Mouse (Mus musculus) 416B (cell line): Measurements from ENCODE around the gene H2-Eb1.
"Not testable (repeated sequence)": the region's sequence is repeated elsewhere in the genome, so short reads cannot be mapped to it uniquely, and the experiment has no call there.

Source experiments
- DNase-seq: peaks from one replicate; pipeline ENCODE4 v3.0.0; 2011; ENCODE audit warnings: low read depth

H2-Eb1 gene

GRCm38 (mm10) chr17:34291609-34292008 lies 14.1 kb upstream of the H2-Eb1 start:
- peak; percentile 45 for DNase-seq

DNA sequence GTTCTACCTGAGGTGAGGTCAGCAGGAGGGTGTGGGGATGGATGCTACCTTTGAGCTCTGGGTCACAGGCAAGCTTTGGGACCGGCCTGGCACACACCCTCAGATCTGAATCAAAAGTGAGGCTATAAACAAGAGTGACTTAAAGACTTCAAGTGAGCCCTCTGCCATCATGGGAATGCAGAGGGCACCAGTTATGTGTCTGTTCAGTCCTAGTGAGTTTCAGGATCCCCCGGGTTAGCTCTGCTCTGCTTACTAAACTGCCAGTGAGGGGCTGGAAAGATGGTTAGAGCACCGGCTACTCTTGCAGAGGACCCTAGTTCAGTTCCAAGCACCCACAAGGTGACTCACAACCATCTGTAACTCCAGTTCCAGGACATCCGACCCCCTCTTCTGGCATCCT lies 13.1 kb upstream of the H2-Eb1 start:
- DNase-seq, result no peak

GRCm38 (mm10) chr17:34293533-34293932 lies 12.1 kb upstream of the H2-Eb1 start:
- DNase-seq, result peak; percentile 53

DNA sequence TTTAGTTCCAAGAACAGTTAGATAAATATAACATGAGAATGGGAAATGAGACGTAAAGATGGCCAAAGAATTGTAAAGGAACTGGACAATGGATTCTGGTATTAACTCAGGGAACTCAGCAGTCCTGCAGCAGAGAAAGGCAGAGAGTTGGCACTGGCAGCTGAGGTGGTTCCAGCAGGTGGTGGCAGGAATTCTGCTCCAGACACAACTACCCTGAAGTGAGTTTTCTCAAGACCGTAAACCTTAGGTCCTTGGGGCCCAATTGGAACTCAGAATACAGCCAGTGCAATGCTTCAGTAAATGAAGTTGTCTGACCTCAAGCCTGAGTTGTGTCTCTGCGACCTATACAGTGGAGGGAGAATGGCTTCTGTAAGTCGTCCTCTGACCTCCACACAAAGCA lies 11.4 kb upstream of the H2-Eb1 start:
- DNase-seq, result no peak

DNA sequence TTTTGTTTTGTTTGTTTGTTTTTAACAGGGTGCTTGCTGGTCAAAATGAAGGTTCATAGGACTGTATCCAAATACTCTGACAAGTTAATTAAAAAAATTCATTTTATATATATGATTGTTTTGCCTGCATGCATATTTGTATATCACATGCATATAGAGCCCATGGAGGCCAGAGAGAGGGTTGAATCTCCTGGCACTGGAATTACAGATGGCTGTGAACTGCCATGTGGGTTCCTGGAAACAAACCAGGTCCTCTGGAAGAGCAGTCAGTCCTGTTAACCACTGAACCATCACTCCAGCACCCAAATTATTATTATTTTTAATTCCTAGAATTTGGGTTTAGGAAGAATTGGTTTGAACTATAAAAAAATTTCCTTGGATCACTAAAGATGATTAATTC lies 10.4 kb upstream of the H2-Eb1 start:
- no peak for DNase-seq

DNA sequence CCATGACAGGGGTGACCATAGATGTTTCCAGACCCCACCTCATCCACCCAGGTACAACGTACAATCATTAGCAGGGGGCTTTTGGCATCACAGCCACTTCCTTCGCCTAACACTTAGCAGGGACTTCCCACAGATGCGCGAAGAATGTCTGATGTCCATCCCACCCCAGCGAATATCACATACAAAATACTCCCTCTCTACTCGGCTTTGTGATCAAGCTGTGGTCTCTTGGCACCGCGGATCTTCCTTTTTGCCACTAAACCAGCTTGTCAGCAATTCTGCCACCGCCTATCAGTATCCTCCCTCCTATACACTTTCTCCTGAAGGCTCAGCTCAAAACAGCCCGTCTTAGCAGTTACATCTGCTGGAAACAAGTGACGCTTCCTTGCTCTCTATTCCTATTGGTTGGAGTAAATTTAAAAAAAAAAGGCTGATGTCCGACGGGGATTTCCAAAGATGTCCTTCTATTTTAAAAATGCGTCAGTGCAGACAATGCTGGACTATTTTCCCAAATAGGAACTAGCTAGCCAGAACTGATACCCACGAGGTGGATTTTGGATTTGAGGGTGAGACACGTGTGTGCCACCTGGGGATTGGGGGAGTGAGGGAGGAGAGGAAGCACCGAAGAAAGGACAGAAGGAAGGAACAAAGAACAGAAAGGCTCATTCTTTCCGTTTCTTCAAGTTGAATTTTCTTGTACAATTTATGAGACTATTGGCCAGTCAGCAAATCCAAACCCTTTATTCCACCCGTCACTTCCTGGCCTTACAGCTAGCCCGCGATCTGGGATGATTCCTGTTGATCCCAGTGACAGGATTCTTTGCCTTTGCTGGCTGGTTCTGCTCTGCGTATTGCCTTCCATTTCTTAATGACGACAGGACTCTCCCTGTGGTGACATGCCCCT lies 9.5 kb upstream of the H2-Eb1 start:
- no peak for DNase-seq

DNA sequence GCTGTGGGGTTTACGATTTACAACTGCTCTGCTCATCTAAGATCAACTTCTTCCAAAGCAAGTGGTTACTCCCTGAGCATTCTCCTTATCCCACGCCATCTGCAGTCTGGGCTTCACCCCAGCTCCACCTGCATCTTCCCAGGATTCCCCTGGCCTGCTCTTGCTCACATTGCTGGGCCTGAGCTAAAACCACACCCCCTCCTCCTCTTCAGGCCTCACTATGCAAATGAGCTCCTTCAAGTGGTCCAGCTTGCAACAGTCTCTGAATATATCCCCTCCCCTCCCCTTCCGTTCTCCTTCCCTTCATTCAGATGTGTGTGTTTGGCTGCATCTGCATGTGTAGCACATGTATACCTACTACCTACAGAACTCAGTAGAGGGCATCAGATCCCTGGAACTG lies 6.3 kb upstream of the H2-Eb1 start:
- no peak for DNase-seq

DNA sequence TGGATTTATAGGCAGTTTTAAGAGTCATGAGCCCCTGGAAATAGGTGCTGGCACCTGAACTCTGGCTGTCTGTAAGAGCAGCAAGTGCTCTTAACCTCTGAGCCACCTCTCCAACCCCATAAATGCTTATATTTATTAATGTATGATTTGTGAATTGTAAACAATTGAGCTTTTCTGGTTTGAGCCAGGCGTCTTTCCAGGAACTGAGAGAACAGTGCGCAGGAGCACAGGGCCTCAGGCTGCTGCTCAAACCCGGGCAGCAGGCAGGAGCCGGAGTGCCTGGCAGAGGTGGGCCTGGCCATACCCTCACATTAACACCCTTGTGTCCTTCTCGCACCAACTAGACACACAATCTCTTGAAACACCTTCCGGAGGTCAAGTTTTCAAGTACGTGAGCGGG lies 5.6 kb upstream of the H2-Eb1 start:
- no peak for DNase-seq

DNA sequence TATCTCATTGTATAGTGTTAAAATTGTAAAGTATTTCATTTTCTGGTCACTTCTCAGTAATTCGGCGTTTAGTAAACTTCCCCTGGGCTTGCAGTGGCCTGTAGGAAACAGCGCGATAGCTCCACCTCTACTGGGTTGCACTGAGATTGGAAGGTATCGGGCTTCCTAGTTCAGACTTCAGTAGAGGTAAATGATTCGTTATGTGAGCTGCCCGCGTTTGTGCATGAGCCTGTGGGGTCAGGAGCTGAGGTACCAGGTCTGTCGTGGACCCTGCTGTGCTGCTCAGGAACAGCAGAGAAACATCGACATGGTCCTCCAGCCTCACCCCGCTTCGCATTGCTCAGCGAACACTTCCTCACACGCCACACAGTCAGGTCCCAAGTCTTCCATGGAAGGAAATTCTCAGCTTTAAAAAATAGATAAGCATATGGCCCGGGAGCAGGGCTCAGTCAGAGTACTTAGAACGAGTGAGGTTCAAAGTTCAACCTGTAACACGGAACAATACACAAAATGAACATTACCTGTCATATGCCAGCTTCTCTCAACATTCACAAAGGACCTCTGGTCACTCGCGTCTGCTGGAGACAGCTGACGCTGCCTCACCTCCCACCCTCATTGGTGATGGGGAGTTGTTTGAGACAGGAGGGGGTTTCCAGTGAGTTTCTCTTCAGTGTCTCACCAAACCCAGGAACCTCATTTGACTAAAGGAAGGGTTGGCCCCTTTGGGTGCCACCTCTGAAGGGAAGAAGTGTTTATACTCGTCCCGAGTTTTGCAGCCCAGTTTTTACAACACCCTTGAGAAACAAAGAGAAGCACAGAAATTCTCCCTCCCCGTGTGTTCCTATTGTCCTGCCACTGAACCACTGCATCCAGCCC lies 4.7 kb upstream of the H2-Eb1 start:
- DNase-seq, result no peak

- no peak for DNase-seq
Measured at GRCm38 (mm10) chr17:34301670-34302190, 3.9 kb upstream of the H2-Eb1 start.

DNA sequence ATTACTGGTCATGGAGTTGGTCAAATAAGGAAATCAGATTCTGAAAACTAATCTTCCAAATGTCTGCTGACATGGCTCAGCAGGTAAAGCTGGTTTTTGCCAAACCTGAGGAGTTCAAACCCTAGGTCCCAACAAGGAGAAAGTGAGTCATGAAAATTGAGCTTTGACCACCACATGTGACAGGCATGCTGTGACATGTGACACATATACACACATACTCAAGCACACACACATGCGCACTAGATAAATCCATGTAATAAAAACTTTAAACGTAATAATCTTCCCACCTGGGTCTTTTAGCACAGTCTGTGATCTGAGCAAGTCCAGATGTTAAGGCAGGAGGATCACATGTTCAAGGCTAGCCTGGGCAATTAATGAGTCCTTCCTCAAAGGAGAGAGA lies 1.9 kb upstream of the H2-Eb1 start:
- no peak for DNase-seq

- DNase-seq, result peak; percentile 81
Measured at GRCm38 (mm10) chr17:34304751-34305150, 916 bp upstream of the H2-Eb1 start.

DNA sequence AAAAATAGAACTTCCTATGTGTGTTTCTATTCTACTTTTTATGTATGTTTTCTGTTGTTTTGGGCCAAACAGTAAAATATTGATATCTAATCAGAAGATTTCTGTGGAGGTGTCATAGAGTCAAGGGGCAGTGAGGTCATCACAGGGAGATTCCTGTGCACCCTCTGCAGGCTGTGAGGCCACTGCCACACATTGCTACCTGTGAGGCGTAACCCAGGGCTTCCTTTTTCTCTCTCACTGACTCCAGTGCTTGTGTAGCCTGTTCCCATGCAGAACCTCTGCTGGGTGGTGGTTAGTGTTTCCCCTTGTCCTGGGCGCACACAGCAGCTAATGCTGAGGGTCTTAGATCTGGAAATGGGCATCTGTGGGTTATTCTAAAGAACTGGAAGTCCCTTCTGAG lies 740 bp downstream of the H2-Eb1 start:
- DNase-seq, result no peak

DNA sequence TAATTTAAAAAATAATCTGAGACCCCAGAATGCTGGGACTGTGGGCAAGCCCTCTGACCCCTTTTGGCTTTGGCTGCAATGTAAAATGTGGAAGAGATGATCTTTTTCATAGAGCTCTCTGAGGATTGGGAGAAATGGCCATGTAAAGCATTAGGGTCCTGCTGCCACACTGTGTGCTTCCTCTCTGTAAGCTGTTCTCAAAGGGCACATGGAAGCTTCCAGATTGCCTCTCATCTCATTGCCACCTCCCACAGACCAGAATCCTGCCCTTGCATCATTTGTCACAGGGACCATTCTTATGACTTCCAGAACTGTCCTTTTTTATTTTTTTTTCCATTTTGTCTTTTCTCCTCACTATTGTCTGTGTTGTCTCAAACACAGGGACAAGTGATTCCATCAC lies 1.5 kb downstream of the H2-Eb1 start:
- DNase-seq, result no peak

DNA sequence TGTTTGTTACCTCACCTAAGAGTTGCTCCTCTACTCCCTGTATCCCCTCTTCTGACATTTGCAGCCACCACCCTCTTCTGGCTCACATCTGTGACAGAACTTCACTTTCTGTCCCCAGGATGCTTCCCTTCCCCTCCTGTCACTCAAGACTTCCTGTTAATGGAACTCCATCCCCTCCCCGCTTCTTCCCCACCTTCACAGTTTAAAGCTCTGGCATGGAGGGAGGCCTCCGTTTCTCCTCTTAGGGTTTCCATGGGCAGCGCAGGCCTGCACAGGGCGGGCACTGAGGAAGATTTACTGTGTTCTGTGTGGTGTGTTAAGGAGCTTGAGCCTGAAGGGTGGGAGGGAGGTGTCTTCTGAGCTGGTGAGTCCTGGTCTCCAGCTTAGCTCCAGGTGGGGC lies 2.5 kb downstream of the H2-Eb1 start:
- no peak for DNase-seq

DNA sequence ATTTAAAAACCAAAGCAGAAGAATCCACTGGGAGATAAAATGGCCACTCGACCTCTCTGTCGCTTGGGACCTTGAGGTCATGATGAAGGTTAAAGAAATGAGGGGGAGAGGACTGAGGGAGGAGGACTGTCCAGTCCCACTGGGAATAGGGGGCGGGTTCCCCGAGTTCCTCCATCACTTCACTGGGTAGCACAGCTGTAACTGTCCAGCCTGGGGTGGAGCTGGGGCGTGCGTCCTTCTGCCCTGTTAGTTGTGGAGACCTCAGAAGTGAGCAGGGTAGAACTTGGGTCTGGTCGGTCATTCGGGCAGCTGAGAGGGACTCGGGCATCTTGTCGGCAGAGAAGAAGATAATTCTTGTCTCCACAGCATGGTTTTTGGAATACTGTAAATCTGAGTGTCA lies 3.6 kb downstream of the H2-Eb1 start:
- no peak for DNase-seq

DNA sequence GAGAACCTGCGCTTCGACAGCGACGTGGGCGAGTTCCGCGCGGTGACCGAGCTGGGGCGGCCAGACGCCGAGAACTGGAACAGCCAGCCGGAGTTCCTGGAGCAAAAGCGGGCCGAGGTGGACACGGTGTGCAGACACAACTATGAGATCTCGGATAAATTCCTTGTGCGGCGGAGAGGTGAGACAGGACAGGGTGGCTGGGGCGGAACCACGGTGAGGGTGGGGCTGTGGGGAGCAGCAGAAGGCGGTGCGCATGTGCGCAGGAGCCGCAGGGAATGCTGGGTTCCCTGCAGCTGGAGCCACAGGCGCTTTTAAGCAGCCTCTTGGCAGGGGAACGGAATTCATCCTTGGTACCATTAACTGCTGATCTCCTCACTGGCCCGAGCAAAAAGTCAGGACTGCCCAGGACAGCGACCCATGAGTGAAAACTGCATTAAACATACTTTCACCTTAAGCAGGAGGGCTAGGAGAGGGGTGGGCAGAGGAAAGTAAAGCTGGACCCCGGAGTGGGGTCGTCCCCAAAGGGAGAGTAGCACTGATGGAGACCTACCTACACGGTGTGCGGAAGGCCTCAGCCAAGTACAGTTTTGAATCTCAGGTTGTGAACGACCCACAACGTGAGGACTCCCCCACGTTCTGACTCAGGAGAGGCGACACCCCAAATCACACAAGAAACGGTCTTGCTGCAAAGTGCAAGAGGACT lies 4.2 kb downstream of the H2-Eb1 start:
- no peak for DNase-seq

DNA sequence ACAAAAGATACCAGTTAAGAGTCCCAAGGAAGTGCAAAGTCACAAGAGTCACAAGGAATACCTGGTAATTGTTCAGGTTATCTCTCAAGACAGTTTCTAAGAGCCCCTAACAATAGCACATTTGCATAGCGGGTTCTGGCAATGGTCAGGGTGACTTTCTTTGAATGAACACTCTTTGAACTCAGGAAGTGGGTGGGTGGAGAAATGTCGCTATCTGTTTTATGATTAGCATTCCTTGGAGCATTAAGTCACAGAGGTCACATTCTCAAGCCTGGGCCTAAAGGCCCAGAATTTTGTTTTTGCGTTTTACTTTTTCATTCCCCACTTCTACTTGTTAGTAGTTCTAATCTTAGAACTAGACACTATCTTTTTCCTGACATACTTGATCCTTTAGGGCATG lies 4.9 kb downstream of the H2-Eb1 start:
- DNase-seq, result not testable (repeated sequence)

- no peak for DNase-seq
Measured at GRCm38 (mm10) chr17:34312185-34312584, 6.5 kb downstream of the H2-Eb1 start.

DNA sequence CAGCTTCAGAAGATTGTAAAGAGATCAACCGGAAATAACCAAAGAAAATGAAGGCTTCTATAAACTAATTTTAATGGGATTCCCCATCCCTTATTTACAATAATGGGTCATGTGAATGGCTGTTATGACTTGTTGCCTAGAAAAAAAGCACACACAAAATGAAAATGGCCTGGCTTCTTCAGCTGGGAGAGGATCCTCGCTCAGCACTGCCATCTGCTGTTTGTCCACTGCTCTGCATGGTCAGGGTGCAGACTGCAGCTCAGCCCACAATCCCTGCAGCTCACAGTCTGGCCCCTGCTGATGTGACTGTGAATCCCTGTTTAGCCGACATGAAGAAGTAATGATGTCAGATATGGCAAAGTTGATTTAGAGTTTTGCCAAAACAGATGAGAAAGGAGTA lies 7.7 kb downstream of the H2-Eb1 start:
- DNase-seq, result peak; percentile 73

- DNase-seq, result no peak
Measured at GRCm38 (mm10) chr17:34314286-34314685, 8.6 kb downstream of the H2-Eb1 start.

- no peak for DNase-seq
Measured at GRCm38 (mm10) chr17:34315512-34315911, 9.8 kb downstream of the H2-Eb1 start.
